Mouse (Mus musculus) spleen, postnatal 36 days (tissue): Measurements from ENCODE around the gene Milr1.
A peak's percentile ranks its signal among the peaks of the same experiment; 100 is the strongest.
"Not testable (repeated sequence)": the region's sequence is repeated elsewhere in the genome, so short reads cannot be mapped to it uniquely, and the experiment has no call there.

Experiments
- DNase-seq, 2 experiments: peaks; one replicate each; pipeline ENCODE4 v3.0.0; 2022; ENCODE audit warnings: low spot score in 2 of 2, mixed read lengths in 1 of 2

Gene Milr1

GRCm38 (mm10) chr11:106730714-106731113, 20.3 kb upstream of the Milr1 start:
- DNase-seq: no peak

DNA sequence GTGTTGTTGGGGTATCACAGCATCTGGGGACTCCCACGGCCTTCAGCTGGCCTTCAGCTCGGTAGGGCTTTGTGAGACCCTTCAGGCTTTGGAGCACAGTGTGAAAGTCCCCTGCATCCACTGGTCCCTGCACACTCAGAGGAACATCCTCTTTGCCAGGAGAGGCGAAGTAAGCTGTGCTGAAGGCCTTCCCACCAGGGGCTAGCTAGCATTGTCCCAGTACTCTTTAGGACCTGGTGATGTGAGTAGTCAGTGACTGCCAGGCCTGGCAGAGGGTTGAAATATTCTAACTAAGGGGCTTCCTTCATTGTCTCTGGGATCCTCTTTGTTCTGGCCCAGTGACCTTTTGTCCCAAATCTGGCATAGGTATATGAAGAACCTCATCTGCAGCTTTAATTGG, 14.4 kb upstream of the Milr1 start:
- no peak for DNase-seq

DNA sequence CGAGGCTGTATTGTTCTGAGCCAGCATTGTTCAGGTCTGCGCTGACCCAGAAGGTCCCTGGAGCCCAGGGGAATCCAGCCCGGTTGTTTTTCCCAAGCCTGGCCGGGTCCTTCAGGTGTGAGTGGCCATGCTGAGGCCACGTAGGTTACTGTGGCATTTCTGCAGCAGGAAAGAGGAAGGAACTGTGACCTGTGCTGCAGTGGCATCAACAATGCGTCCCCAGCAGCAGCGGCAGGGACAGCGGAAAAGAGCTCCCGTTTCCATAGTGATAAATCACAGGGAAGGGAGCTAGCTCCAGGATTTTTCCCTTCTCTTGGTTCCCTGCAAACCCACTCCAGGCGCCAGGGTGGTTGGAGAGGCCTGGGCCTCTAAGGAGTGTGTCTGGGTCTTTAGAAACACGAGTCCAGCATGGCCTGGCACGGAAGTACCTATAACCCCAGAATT, 13.8 kb upstream of the Milr1 start:
- no peak for DNase-seq

DNA sequence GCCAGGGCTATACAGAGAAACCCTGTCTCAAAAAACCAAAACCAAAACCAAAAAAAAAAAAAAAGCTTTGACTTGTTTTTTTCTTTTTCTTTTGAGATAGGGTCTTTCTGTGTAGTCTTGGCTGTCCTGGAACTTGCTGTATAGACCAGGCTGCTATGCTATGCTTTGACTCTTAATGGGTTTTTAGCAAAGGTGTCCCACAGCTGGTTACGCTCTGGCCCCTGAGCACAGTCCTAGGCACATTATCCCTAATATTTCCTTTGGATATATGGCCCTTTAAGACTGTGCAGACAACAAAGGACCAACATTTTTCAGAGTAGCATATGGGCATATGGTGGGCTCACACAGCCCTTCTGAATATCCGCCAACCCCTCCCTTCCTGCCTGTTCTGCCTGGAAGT, 11.9 kb upstream of the Milr1 start:
- no peak for DNase-seq

- DNase-seq: not testable (repeated sequence)
Observed at GRCm38 (mm10) chr11:106740724-106741123, 10.3 kb upstream of the Milr1 start.

GRCm38 (mm10) chr11:106741232-106741631, 9.8 kb upstream of the Milr1 start:
- no peak for DNase-seq

- no peak for DNase-seq
Observed at GRCm38 (mm10) chr11:106741826-106742225, 9.2 kb upstream of the Milr1 start.

- DNase-seq: no peak
Observed at GRCm38 (mm10) chr11:106742388-106742841, 8.6 kb upstream of the Milr1 start.

DNA sequence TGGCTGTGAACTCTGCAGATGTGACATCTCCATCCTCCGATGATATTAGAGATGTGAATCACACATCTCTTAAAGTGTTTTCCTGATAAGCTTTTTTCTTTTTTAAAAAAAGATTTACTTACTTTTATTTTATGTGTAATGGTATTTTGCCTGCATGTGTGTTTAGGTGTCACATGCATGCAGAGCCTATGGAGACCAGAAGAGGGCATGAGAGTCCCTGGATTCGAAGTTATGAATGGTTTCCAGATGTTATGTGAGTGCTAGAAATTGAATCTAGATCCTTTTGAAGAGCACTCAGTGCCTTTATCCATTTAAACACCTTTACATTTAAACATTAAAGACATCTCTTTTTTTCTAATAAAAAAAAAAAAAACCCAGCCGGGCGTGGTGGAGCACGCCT, 6.1 kb upstream of the Milr1 start:
- no peak for DNase-seq

DNA sequence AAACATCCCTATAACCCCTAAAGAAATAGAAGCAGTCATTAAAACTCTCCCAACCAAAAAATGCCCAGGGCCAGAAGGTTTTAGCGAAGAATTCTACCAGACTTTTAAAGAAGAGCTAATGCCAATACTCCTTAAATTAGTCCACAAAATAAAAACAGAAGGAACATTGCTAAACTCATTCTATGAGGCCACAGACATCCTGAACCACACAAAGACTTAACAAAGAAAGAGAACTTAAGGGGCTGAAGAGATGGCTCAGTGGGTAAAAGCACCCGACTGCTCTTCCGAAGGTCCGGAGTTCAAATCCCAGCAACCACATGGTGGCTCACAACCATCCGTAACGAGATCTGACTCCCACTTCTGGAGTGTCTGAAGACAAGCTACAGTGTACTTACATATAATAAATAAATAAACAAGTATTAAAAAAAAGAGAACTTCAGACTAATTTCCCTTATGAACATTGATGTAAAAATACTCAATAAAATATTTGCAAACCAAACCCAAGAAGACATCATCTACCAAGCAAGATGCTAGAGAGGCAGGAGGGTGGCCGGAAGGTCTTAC, 1.4 kb upstream of the Milr1 start:
- DNase-seq: not testable (repeated sequence)

GRCm38 (mm10) chr11:106750121-106750751, 790 bp upstream of the Milr1 start, which contains the start of gene Pecam1:
Gene Pecam1 (minus strand): TSS chr11:106750628.
- peak; percentile 79 to 85 for DNase-seq

- peak; percentile 87 to 90 for DNase-seq
Observed at GRCm38 (mm10) chr11:106752103-106752502, 1.1 kb downstream of the Milr1 start.

DNA sequence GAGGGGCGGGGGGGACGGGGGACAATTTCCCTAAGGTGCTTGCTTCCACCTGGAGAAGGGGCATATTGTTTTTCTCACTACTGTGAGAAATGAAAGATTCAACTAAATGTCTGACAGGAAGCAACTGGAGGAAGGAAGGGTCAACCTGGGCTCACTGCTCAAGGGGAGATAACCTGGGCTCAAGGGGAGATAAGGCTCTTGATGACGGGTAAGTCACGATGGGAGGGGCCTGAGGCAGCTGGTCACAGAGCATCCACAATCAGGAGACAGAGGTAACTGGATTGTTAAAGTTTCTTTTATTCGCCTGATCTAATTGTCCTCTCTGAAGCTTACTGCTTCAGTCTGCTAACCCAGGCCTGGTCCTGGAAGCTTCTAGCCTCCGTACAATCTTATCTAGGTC, 2.3 kb downstream of the Milr1 start:
- no peak for DNase-seq

DNA sequence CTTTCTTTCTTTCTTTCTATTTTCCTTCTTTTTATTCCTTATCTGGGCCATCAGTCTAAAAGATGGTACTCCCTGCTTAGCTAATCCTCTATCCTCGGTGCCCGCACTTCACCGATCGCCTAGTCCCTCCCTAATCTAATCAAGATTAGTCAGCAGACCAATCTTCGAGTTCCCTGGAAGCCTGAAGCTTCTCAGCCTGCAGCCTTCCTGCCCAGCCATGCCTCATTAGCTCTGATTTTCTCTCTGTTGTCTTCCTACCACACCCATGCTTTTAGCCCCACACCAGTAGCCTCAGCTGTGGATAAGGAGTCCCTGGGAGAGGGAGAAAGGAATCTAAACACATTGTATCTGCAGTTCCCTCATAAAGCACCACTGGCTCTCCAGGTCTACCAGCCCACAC, 4.6 kb downstream of the Milr1 start:
- no peak for DNase-seq

- peak; percentile 78 to 84 for DNase-seq
Observed at GRCm38 (mm10) chr11:106759028-106759427, 8.0 kb downstream of the Milr1 start.

- DNase-seq: peak; percentile 67 to 72
Observed at GRCm38 (mm10) chr11:106760511-106760910, 9.5 kb downstream of the Milr1 start.

DNA sequence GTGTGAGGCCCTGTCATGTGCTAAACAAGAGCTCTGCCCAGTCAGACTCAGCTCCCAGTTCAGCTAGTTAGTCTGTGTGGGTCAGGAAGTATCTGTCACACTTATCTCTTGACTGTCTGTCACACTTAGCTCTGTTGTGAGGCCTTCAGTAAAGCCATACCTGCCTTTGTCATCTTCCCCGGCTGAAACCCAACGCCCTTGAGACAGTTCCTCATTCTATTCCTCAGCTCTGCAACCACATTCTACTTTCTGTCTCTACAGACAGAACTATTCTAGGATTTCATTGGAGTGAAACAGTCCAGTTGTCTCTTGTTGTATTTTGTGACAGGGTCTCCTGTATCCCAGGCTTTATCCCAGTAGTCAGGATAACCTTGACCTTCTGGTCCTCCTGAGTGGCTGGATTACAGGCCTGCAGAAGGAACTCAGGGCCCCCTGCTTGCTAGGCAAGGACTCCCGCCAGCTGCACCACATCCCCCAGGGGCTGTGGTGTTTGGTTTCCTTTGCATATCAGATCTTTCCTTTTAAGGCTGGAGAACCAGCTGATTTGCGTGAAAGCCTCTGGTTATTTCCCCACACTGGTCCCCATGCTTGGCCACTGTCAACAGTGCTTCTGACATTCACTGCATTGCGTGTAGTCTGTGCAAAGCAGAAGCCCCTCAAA, 11.2 kb downstream of the Milr1 start:
- DNase-seq: peak; percentile 92 to 93

GRCm38 (mm10) chr11:106762800-106763185, 11.8 kb downstream of the Milr1 start:
- no peak for DNase-seq

GRCm38 (mm10) chr11:106766611-106767162, 15.7 kb downstream of the Milr1 start:
- no peak for DNase-seq

- DNase-seq: no peak
Observed at GRCm38 (mm10) chr11:106767516-106767915, 16.5 kb downstream of the Milr1 start.

DNA sequence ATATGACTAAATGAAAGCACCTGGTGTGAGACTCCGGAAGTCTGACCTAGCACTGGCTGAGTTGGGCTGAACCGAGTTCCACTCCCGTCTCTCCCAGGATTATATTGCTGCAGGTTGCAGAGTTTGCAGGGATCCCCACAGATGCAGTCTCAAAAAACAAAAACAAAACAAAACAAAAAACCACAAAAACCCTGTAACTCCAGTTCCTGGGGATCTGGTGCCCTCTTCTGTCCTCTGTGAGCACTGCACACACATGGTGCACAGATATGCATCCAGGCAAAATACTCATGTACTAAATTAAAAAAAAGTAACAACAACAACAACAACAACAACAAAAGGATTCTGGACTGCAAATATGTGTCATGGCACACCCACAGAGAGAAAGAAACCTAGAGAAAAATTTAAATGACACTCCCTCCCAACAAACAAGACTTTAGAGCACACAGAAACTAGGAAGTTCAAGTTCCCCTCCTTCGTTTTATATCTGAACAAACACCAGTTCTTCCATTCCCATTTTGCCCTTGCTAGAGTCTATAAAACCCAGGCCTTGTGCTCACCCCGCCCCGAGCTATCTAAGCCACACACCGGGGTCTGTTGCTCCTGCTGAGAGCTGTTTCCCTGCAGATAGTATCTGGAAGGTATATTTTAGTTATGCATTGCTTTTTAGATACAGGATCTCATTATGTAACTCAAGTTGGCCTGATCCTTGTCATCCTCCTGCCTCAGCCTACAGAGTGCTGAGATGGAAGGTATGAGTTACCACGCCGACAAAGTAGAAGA, 19.4 kb downstream of the Milr1 start:
- DNase-seq: peak in 1 of 2 experiments; percentile 54

DNA sequence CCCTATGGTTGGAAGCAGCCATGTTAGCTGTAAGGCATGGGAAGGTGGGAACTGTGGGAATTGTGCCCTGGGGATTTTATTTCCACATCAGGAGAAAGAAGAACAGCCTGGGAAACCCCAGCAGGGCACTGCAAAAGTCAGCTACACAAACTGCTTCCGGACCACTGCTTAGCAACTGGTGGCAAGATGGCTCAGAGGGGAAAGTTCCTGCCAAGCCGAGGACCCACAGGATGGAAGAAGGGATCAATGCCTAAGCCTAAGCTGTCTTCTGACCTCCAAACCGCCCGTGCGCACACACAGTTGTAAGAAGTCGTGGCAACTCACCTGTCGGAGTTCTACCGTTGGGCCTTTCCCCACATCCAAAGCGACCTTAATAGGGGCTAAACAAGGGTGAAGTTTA, 22.0 kb downstream of the Milr1 start:
- no peak for DNase-seq
